Mouse (Mus musculus) lung, adult 2 months (tissue): Measurements from ENCODE around the gene Camkmt.

Experiments
- CTCF ChIP-seq: fragments of 200-500 bp; IDR thresholded peaks from 2 replicates; pipeline ENCODE4 v1.5.1; 2011; ENCODE audit warnings: mild to moderate bottlenecking, low read length, control low read depth; ENCODE audit not compliant: insufficient read depth
- POLR2A ChIP-seq: fragments of 200-500 bp; IDR thresholded peaks from 2 replicates; pipeline ENCODE4 v1.6.1; 2011; ENCODE audit warnings: low read depth, mild to moderate bottlenecking, control low read depth, low read length, borderline replicate concordance; ENCODE audit errors: extremely low read depth

GRCm38 (mm10) chr17:85318401-85318800, 228.0 kb downstream of the Camkmt start:
- no peak for TF ChIP-seq CTCF
- TF ChIP-seq POLR2A, result no peak
